Mouse (Mus musculus): ENCODE measurements around the gene Vsnl1.

DNA sequence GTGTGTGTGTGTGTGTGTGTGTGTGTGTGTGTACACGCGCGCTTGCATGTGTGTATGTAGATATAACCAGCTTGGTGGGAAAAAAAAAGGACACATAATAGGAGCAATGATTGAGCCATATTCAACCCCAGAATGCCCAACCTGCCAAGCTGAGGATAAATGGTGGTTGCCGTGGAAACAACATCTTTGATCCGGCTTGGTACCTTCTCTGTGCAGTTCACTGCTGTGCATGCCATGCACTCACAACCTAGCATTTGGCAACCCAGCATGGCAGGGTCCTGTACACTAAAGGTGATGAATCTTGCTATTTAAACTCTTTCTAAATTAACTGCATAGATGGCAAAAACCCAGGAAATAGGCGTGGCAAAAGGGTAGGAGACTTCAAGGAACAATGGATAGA lies 74.0 kb downstream of the Vsnl1 start:
- TF ChIP-seq CTCF (IDR thresholded peaks at IDR 0.05; ENCODE audit: insufficient read depth, low read length) (no peak), POLR2A (IDR thresholded peaks at IDR 0.05; ENCODE audit: borderline replicate concordance, extremely low read depth, low read depth, low read length) (no peak)

All from lung, adult 2 months (tissue).